Mouse (Mus musculus): ENCODE measurements around the gene Prpf19. TPM values are rescaled to one million over a fixed set of nuclear protein-coding genes. Genes with fewer than 3 reads are reported as not detected.

Prpf19 gene
- polyA plus RNA-seq, 1 experiment from 2014 or later: 55.3 TPM

- Histone ChIP-seq H3K9me3 (ENCODE audit: control insufficient read depth, low read length) (no peaks in the 10 kb centered on the region), H3K27ac (replicated peaks; ENCODE audit: low read depth, low read length) (no peak overlapping the region), H3K4me3 (ENCODE audit: low read depth, low read length) (peak overlapping the region; percentile 71), H3K27me3 (ENCODE audit: control insufficient read depth, insufficient read depth, low read length) (no peaks in the 10 kb centered on the region), H3K4me1 (ENCODE audit: control insufficient read depth, insufficient read depth, low read length) (peaks cover 12% of the 10 kb centered on the region), H3K36me3 (ENCODE audit: control insufficient read depth, insufficient read depth, low read length) (peaks cover 17% of the 10 kb centered on the region), H3K4me2 (ENCODE audit: low read depth, severe bottlenecking) (peak overlapping the region; percentile 100), H3K9ac (ENCODE audit: low read length) (peak overlapping the region; percentile 45)
- ATAC-seq (ENCODE audit: insufficient number of reproducible peaks, low FRiP score, low TSS enrichment, low read depth) (no peak), DNase-seq (ENCODE audit: low spot score) (no peak)
- WGBS: 91% methylated on average over 5 of the region's 5 CpGs
Observed at GRCm38 (mm10) chr19:10947219-10947618, 52.2 kb downstream of the Prpf19 start.

GRCm38 (mm10) chr19:10948416-10948815 is 53.4 kb downstream of the Prpf19 start:
- Histone ChIP-seq H3K36me3 (ENCODE audit: control insufficient read depth, insufficient read depth, low read length) (peaks cover 14% of the 10 kb centered on the region), H3K9me3 (ENCODE audit: control insufficient read depth, low read length) (no peaks in the 10 kb centered on the region), H3K4me2 (ENCODE audit: low read depth, severe bottlenecking) (peak overlapping the region; percentile 100), H3K9ac (ENCODE audit: low read length) (peak overlapping the region; percentile 81), H3K4me1 (ENCODE audit: control insufficient read depth, insufficient read depth, low read length) (peaks cover 12% of the 10 kb centered on the region), H3K4me3 (ENCODE audit: low read depth, low read length) (peak overlapping the region; percentile 71), H3K27me3 (ENCODE audit: control insufficient read depth, insufficient read depth, low read length) (no peaks in the 10 kb centered on the region), H3K27ac (replicated peaks; ENCODE audit: low read depth, low read length) (no peak overlapping the region)
- no peak for ATAC-seq (ENCODE audit: insufficient number of reproducible peaks, low FRiP score, low TSS enrichment, low read depth)
- peak; percentile 29 for DNase-seq (ENCODE audit: low spot score)
- 1% methylated on average over 20 of the region's 20 CpGs for WGBS

GRCm38 (mm10) chr19:10949112-10949511 is 54.1 kb downstream of the Prpf19 start, which contains the start of gene Ccdc86:
Gene Ccdc86, minus strand, starts transcription at chr19:10949266.
- Histone ChIP-seq H3K27ac (replicated peaks; ENCODE audit: low read depth, low read length) (no peak within 1 kb of the TSS), H3K4me1 (ENCODE audit: control insufficient read depth, insufficient read depth, low read length) (peaks cover 12% of the 10 kb centered on the region), H3K9me3 (ENCODE audit: control insufficient read depth, low read length) (no peaks in the 10 kb centered on the region), H3K36me3 (ENCODE audit: control insufficient read depth, insufficient read depth, low read length) (peaks cover 10% of the 10 kb centered on the region), H3K4me3 (ENCODE audit: low read depth, low read length) (peak within 1 kb of the TSS; percentile 71), H3K9ac (ENCODE audit: low read length) (peak within 1 kb of the TSS; percentile 81), H3K27me3 (ENCODE audit: control insufficient read depth, insufficient read depth, low read length) (no peaks in the 10 kb centered on the region), H3K4me2 (ENCODE audit: low read depth, severe bottlenecking) (peak within 1 kb of the TSS; percentile 100)
- DNase-seq (ENCODE audit: low spot score) (peak; percentile 99), ATAC-seq (ENCODE audit: insufficient number of reproducible peaks, low FRiP score, low TSS enrichment, low read depth) (peak; percentile 97)
- WGBS: under 1% methylated on average over 30 of the region's 30 CpGs

- peaks cover 12% of the 10 kb centered on the region for H3K4me1 ChIP-seq (ENCODE audit: control insufficient read depth, insufficient read depth, low read length)
- H3K27me3 ChIP-seq (ENCODE audit: control insufficient read depth, insufficient read depth, low read length): no peaks in the 10 kb centered on the region
- H3K4me3 ChIP-seq (ENCODE audit: low read depth, low read length): peak overlapping the region; percentile 71
- ATAC-seq (ENCODE audit: insufficient number of reproducible peaks, low FRiP score, low TSS enrichment, low read depth): no peak
- H3K27ac ChIP-seq (replicated peaks; ENCODE audit: low read depth, low read length): no peak overlapping the region
- peak overlapping the region; percentile 17; the same call in 1 of the 2 replicates for H3K9ac ChIP-seq (ENCODE audit: low read length)
- no peak for DNase-seq (ENCODE audit: low spot score)
- H3K4me2 ChIP-seq (ENCODE audit: low read depth, severe bottlenecking): peak overlapping the region; percentile 100
- H3K9me3 ChIP-seq (ENCODE audit: control insufficient read depth, low read length): no peaks in the 10 kb centered on the region
- WGBS: 41% methylated on average over 9 of the region's 9 CpGs
- H3K36me3 ChIP-seq (ENCODE audit: control insufficient read depth, insufficient read depth, low read length): peaks cover 6% of the 10 kb centered on the region
Observed at GRCm38 (mm10) chr19:10949558-10949957, 54.5 kb downstream of the Prpf19 start.

GRCm38 (mm10) chr19:10952021-10952939 is 57.2 kb downstream of the Prpf19 start:
- Histone ChIP-seq H3K36me3 (ENCODE audit: control insufficient read depth, insufficient read depth, low read length) (no peaks in the 10 kb centered on the region), H3K27me3 (ENCODE audit: control insufficient read depth, insufficient read depth, low read length) (no peaks in the 10 kb centered on the region), H3K4me1 (ENCODE audit: control insufficient read depth, insufficient read depth, low read length) (peaks cover 9% of the 10 kb centered on the region), H3K4me2 (ENCODE audit: low read depth, severe bottlenecking) (no peak overlapping the region), H3K9me3 (ENCODE audit: control insufficient read depth, low read length) (no peaks in the 10 kb centered on the region), H3K27ac (replicated peaks; ENCODE audit: low read depth, low read length) (no peak overlapping the region), H3K4me3 (ENCODE audit: low read depth, low read length) (no peak overlapping the region), H3K9ac (ENCODE audit: low read length) (no peak overlapping the region)
- DNase-seq (ENCODE audit: low spot score): no peak
- WGBS: 71% methylated on average over 11 of the region's 11 CpGs
- no peak for ATAC-seq (ENCODE audit: insufficient number of reproducible peaks, low FRiP score, low TSS enrichment, low read depth)

Other genes with a start within 250 kb of the Prpf19 start
- gene Pga5, start 217.2 kb upstream of the Prpf19 start, polyA plus RNA-seq (2014; fragmentation: Nextera tagmentation; extraction: Ambion mirVana): not detected in 2 replicates
- 29.7 and 33.4 TPM in 2 replicates for gene Vps37c, start 206.5 kb upstream of the Prpf19 start, polyA plus RNA-seq (2014; fragmentation: Nextera tagmentation; extraction: Ambion mirVana)
- gene Cd5, start 156.2 kb upstream of the Prpf19 start, polyA plus RNA-seq (2014; fragmentation: Nextera tagmentation; extraction: Ambion mirVana): not detected in 2 replicates
- gene Cd6, start 65.2 kb upstream of the Prpf19 start, polyA plus RNA-seq (2014; fragmentation: Nextera tagmentation; extraction: Ambion mirVana): 0.13 and 0.20 TPM in 2 replicates
- gene Slc15a3, start 55.5 kb upstream of the Prpf19 start, polyA plus RNA-seq (2014; fragmentation: Nextera tagmentation; extraction: Ambion mirVana): 0.15 and 0.16 TPM in 2 replicates
- 87.0 and 89.0 TPM in 2 replicates for gene Tmem132a, start 25.3 kb upstream of the Prpf19 start, polyA plus RNA-seq (2014; fragmentation: Nextera tagmentation; extraction: Ambion mirVana)
- gene Tmem109, start 13.2 kb upstream of the Prpf19 start, polyA plus RNA-seq (2014; fragmentation: Nextera tagmentation; extraction: Ambion mirVana): 69.6 and 71.1 TPM in 2 replicates
- gene Zp1, start 25.4 kb downstream of the Prpf19 start, polyA plus RNA-seq (2014; fragmentation: Nextera tagmentation; extraction: Ambion mirVana): not detected in 2 replicates
- not detected in 2 replicates for gene Ptgdr2, start 41.9 kb downstream of the Prpf19 start, polyA plus RNA-seq (2014; fragmentation: Nextera tagmentation; extraction: Ambion mirVana)
- 30.2 and 32.3 TPM in 2 replicates for gene Ccdc86, start 54.0 kb downstream of the Prpf19 start, polyA plus RNA-seq (2014; fragmentation: Nextera tagmentation; extraction: Ambion mirVana)
- not detected in 2 replicates for gene Ms4a10, start 79.4 kb downstream of the Prpf19 start, polyA plus RNA-seq (2014; fragmentation: Nextera tagmentation; extraction: Ambion mirVana)
- gene Ms4a15, start 98.0 kb downstream of the Prpf19 start, polyA plus RNA-seq (2014; fragmentation: Nextera tagmentation; extraction: Ambion mirVana): 0.18 TPM in 1 of 2 replicates, not detected in the other
- not detected in 2 replicates for gene Ms4a18, start 122.8 kb downstream of the Prpf19 start, polyA plus RNA-seq (2014; fragmentation: Nextera tagmentation; extraction: Ambion mirVana)
- not detected in 2 replicates for gene Ms4a8a, start 185.9 kb downstream of the Prpf19 start, polyA plus RNA-seq (2014; fragmentation: Nextera tagmentation; extraction: Ambion mirVana)
- not detected in 2 replicates for gene 1700017D01Rik, start 235.6 kb downstream of the Prpf19 start, polyA plus RNA-seq (2014; fragmentation: Nextera tagmentation; extraction: Ambion mirVana)

All from limb, embryonic 11.5 days (tissue).